Mouse (Mus musculus): ENCODE measurements around the gene Napsa.

GRCm38 (mm10) chr7:44594291-44594690 is 22.1 kb downstream of the Napsa start:
- no peak for TF ChIP-seq GATA1 (IDR thresholded peaks at IDR 0.05; ENCODE audit: borderline replicate concordance, low read length)
- TF ChIP-seq FLI1 (IDR thresholded peaks at IDR 0.05; ENCODE audit: low read length) = no peak
